Mouse (Mus musculus): ENCODE measurements around the gene Abhd6.

DNA sequence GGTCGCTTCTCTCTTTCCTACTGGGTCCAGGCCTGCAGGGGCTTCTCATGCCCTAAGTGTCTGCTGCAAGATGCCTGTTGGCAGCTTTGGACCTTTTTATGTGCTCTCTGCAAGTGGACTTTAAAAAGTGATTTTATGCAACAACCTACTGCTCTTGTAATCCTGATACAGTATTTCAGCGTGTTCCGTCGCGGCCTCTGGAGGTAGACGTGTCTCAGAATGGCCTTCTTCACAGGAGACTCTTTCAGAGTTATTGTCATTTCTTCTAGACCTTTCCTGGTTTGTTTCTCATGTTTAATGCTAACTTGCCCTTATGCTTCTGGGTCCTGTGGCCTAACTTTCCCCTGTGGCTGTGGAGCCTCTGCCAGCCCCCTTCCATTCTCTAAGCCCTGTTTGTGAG, 13.1 kb downstream of the Abhd6 start:
- TF ChIP-seq MAFK (IDR thresholded peaks at IDR 0.05; ENCODE audit: insufficient read depth, low read depth, low read length) (no peak), ZC3H11A (IDR thresholded peaks at IDR 0.05; ENCODE audit: borderline replicate concordance, low read depth, low read length) (no peak), CHD2 (IDR thresholded peaks at IDR 0.05; ENCODE audit: low read depth, low read length) (no peak)

Measured in ES-E14 (cell line).